Mouse (Mus musculus) common myeloid progenitor, adult 5-6 weeks (primary cell): ENCODE data around the gene Arfip2. TPM values are rescaled to one million over a fixed set of nuclear protein-coding genes. Genes with fewer than 3 reads are reported as not detected.
A peak's percentile ranks its signal among the peaks of the same experiment; 100 is the strongest.

Experiments
- ATAC-seq: replicated peaks from 2 replicates; pipeline ENCODE4 v1.8.0; 2016; ENCODE audit warnings: low read depth, mild to moderate bottlenecking, moderate TSS enrichment, inconsistent platforms; ENCODE audit not compliant: poor library complexity, severe bottlenecking
- total RNA-seq: library from RNA; stranded (forward); fragments of 200-1000, 187-1606 nt; gene quantifications from 2 replicates; pipeline ENCODE4 v1.2.3, GENCODE M21; 2017

Gene Arfip2
- 28.3 and 30.8 TPM in 2 replicates for total RNA-seq

- peak; percentile 84 for ATAC-seq
Observed at GRCm38 (mm10) chr7:105640233-105640893, at the start of gene Arfip2, which contains the start of gene Gm45799. Gene Arfip2 (minus strand): TSS chr7:105640416. Gene Gm45799 (plus strand): TSS chr7:105640552.

GRCm38 (mm10) chr7:105685541-105686197 lies 45.5 kb upstream of the Arfip2 start:
- no peak for ATAC-seq

DNA sequence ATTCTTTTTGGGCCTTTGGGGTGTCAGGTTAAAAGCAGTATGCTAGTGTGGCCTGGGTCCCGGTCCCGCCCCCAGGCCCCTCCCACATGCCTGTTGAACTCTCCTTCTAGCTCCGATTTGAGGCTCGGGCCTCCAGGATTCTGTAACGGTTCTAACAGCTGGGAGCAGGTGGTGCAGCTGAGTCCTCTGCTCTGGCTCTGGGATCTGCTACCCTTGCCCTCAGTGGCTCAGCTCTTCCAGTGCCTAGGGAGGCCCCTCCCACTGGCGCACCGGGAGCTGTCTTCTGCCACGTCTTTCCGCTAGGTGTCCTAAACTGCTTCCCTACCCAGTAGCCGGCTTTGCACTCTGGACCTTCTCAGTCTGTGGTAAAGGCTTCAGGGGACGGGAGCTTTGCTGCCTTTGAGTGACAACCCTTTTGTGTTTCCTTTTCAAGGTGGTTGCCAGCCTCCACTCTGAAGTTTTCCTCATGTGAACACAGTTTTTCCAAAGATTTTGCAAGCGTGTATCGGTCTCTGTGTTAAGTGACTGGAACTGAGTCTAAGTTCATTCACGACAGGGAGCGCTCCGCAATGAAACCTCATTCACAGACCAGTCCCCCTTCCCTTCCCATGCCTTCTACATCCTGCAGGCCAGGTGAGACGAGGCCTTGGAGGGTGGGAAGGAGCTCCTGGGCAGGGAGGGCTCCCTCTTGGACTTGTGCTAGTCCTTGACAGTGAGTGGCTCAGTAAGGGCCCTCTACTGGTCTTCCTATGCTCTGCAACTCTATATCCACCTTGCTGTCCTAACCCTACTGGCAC lies 10.6 kb upstream of the Arfip2 start, which contains the start of gene Dnhd1:
Dnhd1 (plus strand) TSS at position 189 of the 797 bp plus-strand sequence.
- peak; percentile 98 for ATAC-seq

- ATAC-seq, result 0 out of 2 replicates have a peak, but pooled peaks have one; percentile 5
Observed at GRCm38 (mm10) chr7:105641936-105642335, 1.7 kb upstream of the Arfip2 start.

GRCm38 (mm10) chr7:105640894-105641255 lies 659 bp upstream of the Arfip2 start:
- peak; percentile 23; the same call in 1 of the 2 replicates for ATAC-seq

GRCm38 (mm10) chr7:105639756-105640155 lies 460 bp downstream of the Arfip2 start, which contains the start of gene Timm10b:
Gene Timm10b (plus strand): TSS chr7:105640056.
- no peak for ATAC-seq

GRCm38 (mm10) chr7:105639304-105639703 lies 912 bp downstream of the Arfip2 start:
- ATAC-seq, result no peak

- no peak for ATAC-seq
Observed at GRCm38 (mm10) chr7:105638776-105639175, 1.4 kb downstream of the Arfip2 start.

DNA sequence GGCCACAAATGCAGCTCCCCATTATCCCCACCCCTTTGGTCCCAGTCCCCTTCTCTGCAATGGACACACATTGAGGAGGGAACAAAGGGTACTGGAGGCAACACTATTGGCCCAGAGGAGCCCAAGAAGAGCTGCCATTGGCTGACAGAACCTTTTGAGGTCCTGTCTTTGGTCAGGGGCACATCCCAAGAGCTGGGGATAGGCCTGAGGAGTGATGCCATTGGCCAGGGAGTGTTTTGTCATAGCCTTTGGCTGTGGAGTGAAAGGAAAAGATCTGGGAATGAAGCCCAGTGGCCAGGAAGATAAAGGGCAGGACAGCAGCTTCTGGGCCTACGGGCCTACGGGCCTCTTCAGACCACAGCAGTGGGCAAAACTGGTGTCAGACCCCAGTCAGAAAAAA lies 4.5 kb downstream of the Arfip2 start:
- no peak for ATAC-seq

DNA sequence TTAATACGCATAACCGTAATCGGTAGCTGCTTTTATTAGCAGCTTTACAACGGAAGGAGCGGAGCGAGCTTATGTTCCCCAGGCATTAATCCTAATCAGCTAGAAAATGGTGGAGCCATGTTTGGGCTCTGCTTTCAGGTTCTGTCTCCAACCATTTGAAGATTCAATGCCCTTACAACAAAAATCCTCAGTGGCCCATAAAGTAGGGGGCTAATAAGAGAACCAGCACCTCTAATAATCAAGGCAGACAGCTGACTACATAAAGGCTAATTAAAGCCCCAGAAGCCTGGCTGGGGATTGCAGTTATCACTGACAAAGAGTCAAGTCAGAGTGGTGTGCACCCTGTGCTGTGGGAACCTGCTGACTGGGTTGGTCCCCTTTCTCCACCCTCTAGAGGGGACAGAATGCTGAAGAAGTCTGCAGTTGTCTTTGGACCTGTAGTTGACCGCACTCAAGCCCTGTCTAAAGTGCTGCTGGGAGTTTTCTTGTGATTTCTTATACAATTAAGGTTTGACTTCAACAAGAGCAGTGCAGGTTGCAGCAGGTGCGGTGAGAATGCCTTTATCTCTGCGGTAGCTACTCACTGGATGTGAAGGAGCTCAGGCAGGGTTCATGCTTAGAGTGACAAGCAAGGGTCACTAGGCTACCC lies 5.8 kb downstream of the Arfip2 start:
- no peak for ATAC-seq

GRCm38 (mm10) chr7:105633801-105634135 lies 6.4 kb downstream of the Arfip2 start:
- peak; percentile 10 for ATAC-seq

DNA sequence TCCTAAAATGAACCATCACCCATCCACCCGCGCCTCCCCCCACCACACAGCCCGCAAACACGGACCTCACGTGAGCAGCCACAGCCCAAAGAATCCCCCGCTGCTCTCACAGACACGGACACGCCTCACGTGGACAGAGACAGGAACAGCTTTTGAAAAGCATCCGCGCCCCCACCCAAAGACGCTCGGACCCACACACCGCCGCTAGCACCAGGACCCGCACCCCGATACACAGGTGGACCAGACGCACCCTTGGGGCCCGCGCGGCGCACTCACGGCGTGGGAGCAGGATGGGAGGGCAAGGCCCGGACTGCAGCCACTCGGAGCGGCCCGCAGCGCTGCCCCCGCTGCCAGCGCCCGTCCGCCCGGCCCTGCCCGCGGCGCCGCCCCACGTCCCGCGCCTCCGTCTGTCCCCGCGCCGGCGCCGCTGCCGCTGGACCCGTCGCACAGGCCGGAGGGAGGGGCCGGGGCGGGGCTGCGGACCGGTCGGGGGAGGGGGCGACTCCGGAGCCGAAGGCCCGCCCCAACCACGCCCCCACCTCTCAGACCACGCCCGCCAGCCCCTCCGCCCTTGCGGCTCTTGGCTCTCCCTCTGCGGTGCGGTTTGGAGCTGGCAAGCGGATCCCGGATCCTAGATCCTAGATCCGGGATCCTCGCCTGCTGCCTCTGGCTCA lies 7.0 kb downstream of the Arfip2 start, which contains the start of gene Trim3:
Trim3 (minus strand) TSS at position 445 of the 674 bp plus-strand sequence.
- peak; percentile 72 for ATAC-seq

DNA sequence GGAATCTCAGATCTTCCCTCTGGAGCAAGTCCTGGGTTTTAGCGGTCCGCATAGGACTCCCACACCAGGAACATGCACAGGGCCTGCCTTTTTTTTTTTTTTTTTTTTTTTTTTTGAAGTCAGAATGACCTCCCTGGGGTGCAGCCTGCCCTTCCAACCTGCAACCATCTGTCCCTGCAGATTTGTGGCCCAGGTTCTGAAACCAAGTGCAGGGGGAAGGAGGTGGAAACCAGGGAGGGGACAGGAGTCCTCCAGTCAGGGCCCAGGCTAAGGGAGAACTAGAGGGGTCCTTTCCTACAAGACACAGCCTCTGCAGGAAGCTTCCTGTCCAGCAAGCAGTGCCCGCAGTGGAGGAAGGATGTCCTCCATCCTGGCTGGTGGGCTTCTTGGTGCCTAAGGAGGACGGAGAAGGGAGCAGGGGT lies 7.7 kb downstream of the Arfip2 start:
- no peak for ATAC-seq

DNA sequence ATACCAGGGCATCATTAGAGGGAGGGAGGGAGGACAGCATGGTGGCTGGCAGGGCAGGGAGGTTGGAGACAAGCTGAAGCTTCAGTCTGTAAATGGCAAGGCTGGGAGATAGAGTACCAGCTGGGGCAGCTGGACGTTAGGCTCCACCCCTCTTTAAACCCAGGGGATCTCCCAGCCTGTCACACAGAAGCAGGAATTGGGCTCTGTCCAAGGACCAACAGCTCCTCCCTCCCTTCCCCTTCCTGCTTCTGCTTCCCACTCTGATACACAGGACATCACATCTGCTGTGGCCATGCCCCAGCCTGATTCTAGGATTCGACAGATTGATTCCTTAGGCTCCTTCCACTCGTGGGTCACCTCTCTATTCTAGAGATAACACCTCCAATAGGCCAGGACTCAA lies 11.6 kb downstream of the Arfip2 start:
- peak; percentile 55 for ATAC-seq

DNA sequence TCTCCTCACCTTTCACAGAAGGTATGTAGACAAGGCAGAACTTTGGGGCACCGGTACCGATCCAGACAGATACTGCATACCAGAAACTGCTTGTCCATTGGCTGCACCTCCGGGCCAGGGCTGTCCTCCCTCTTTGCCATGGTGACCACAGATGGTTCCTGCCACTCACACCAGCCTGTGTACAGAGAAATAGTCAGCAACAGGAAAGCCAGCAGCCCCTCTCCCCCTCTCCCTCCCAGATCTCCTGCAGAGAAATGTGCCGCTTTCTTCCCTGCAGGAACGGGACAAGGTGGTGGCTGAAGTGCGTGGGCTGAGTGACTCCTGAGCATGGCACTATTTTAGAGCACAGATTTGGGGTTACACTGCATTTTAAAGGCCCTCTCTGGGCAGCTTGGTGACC lies 14.8 kb downstream of the Arfip2 start:
- no peak for ATAC-seq

GRCm38 (mm10) chr7:105621646-105622292 lies 18.4 kb downstream of the Arfip2 start:
- no peak for ATAC-seq

- ATAC-seq, result no peak
Observed at GRCm38 (mm10) chr7:105621053-105621452, 19.2 kb downstream of the Arfip2 start.

GRCm38 (mm10) chr7:105619701-105620100 lies 20.5 kb downstream of the Arfip2 start:
- no peak for ATAC-seq

GRCm38 (mm10) chr7:105617810-105618209 lies 22.4 kb downstream of the Arfip2 start:
- ATAC-seq, result no peak
